Mouse (Mus musculus) small intestine, adult 2 months (tissue): Measurements from ENCODE around the gene Cdt1. TPM values are rescaled to one million over a fixed set of nuclear protein-coding genes. Genes with fewer than 3 reads are reported as not detected.

ENCODE experiments used
- H3K27ac ChIP-seq: fragments of 200-500 bp; 2 replicates; pipeline ENCODE4 v1.5.1; 2012; ENCODE audit warnings: low read depth, low read length, control low read depth, inconsistent platforms; ENCODE audit not compliant: insufficient read depth
- H3K27me3 ChIP-seq: fragments of 200-500 bp; 2 replicates; pipeline ENCODE4 v1.6.1; 2012; ENCODE audit warnings: mild to moderate bottlenecking, moderate library complexity, low read length, inconsistent platforms; ENCODE audit not compliant: control insufficient read depth, insufficient read depth
- H3K36me3 ChIP-seq: fragments of 200-500 bp; 2 replicates; pipeline ENCODE4 v1.6.1; 2012; ENCODE audit warnings: mild to moderate bottlenecking, low read length, control low read depth, inconsistent platforms; ENCODE audit not compliant: control insufficient read depth, insufficient read depth
- H3K4me1 ChIP-seq: fragments of 200-500 bp; 2 replicates; pipeline ENCODE4 v1.6.1; 2012; ENCODE audit warnings: low read length, inconsistent platforms, mixed read lengths; ENCODE audit not compliant: control insufficient read depth, insufficient read depth, insufficient read length
- H3K4me3 ChIP-seq: fragments of 200-500 bp; 2 replicates; pipeline ENCODE4 v1.5.1; 2012; ENCODE audit warnings: low read depth, mild to moderate bottlenecking, control low read depth, inconsistent platforms, low read length, moderate library complexity
- CTCF ChIP-seq: fragments of 200-500 bp; IDR thresholded peaks from 2 replicates; pipeline ENCODE4 v1.5.1; 2012; ENCODE audit warnings: low read depth, mild to moderate bottlenecking, control low read depth, inconsistent platforms, low read length, moderate library complexity, mixed read lengths; ENCODE audit not compliant: insufficient replicate concordance, insufficient read length; ENCODE audit errors: extremely low read depth
- POLR2A ChIP-seq: fragments of 200-500 bp; IDR thresholded peaks from 2 replicates; pipeline ENCODE4 v1.6.1; 2012; ENCODE audit warnings: low read depth, mild to moderate bottlenecking, control low read depth, inconsistent platforms, low read length, moderate library complexity
- WGBS: fragments of 180-500 bp; shearing (Covaris S2); methylation state at CpG from one replicate; pipeline ENCODE4 v1.1.7; 2018; 5-methylcytosine and 5-hydroxymethylcytosine counted together
- polyA plus RNA-seq: library from polyadenylated mRNA; depleted of rRNA; stranded (reverse); fragments of >200 nt; gene quantifications from 2 replicates; pipeline ENCODE4 v1.2.3, GENCODE M21; 2012

The Cdt1 gene
- polyA plus RNA-seq, 1 experiment: 64.8 TPM

DNA sequence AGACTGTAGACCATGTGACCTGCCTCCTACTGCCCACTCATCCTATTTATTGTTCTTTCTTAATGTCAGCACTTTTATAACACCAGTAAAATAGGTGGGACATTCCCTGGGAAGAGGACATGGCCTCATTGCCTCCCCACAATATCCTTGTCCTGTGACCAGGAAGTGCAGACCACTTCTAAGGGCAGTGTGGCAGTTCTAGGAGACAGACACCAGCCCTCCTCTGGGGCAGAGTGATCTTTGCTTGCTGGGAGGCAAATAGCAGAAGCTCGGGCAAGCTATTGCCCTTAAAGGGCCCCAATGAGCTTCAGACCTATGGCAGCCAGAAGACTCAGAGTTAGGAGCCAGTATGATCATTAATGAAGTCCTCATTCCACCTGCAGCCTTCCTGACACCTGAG is 36.8 kb downstream of the Cdt1 start:
- no peaks in the 10 kb centered on the region for H3K27me3 ChIP-seq
- peaks cover 4% of the 10 kb centered on the region; the same call in 1 of the 2 replicates for H3K36me3 ChIP-seq
- no peaks in the 10 kb centered on the region for H3K4me1 ChIP-seq
- no peak overlapping the region; the same call in 1 of the 2 replicates for H3K27ac ChIP-seq
- TF ChIP-seq POLR2A (no peak), CTCF (no peak)
- 59% methylated on average over 1 of the region's 1 CpGs for WGBS
- no peak overlapping the region for H3K4me3 ChIP-seq

DNA sequence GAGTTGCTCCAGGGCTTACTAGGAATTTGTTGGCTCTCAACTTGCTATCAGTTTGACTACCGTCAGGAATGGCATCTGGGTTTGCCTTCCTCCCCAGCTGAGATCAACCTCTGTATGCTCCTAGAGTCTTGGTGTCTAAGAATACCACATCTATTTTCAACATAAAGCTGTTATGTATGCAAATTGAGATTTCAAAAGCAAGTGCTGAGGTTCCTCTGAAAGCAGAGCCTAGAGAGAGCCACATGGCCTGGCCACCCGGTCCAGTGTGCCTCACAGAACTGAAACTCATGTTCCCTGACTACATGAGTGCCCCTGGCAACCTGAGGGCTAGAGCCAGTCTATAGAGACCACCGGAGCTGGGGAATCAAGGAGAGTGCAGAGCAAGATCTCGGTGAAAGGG is 37.6 kb downstream of the Cdt1 start:
- H3K4me1 ChIP-seq: no peaks in the 10 kb centered on the region
- no peak overlapping the region for H3K4me3 ChIP-seq
- no peak overlapping the region for H3K27ac ChIP-seq
- no peak for TF ChIP-seq CTCF
- H3K36me3 ChIP-seq: peaks cover 4% of the 10 kb centered on the region; the same call in 1 of the 2 replicates
- no peaks in the 10 kb centered on the region for H3K27me3 ChIP-seq
- 86% methylated on average over 4 of the region's 4 CpGs for WGBS

DNA sequence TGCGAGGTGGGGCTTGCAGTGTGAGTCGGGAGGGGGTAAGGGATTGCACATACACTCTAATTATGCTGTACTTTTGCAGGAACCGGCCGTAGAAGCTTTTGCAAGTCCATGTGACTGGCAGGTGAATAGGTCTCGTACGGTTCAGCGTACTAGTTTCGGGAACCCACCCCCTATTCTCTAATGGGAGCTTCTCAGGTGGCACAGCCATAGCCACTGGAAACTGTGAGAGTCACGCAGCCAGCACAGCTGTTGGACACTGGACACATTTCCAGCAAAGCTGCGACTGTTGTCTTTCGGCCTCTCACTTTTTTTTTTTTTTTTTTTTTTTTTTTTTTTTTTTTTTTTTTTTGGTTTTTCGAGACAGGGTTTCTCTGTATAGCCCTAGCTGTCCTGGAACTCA is 39.0 kb downstream of the Cdt1 start:
- 88% methylated on average over 11 of the region's 12 CpGs for WGBS
- Histone ChIP-seq H3K27ac (no peak overlapping the region), H3K4me3 (no peak overlapping the region), H3K4me1 (no peaks in the 10 kb centered on the region), H3K27me3 (no peaks in the 10 kb centered on the region), H3K36me3 (no peaks in the 10 kb centered on the region)
- TF ChIP-seq POLR2A (no peak), CTCF (no peak)

DNA sequence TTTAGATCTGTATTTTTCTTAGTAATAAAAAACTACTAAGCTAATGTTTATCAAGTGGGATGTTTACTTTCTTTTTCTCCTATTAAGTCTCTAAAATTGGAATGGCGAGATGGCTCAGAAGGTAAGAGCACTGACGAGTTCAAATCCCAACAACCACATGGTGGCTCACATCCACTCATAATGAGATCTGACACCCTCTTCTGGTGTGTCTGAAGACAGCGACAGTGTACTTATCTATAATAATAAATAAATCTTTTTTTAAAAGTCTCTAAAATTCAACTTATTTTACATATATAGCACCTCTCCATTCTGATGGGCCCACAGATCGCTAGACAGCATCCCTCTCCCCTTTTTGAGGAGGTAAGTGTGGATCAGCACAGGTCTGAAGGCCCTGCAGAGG is 42.4 kb downstream of the Cdt1 start:
- 54% methylated on average over 4 of the region's 4 CpGs for WGBS
- peaks cover 11% of the 10 kb centered on the region; the same call in 1 of the 2 replicates for H3K4me1 ChIP-seq
- H3K27ac ChIP-seq: no peak overlapping the region
- H3K27me3 ChIP-seq: no peaks in the 10 kb centered on the region
- no peak for TF ChIP-seq POLR2A
- no peak for TF ChIP-seq CTCF
- H3K36me3 ChIP-seq: peaks cover 2% of the 10 kb centered on the region
- no peak overlapping the region for H3K4me3 ChIP-seq

DNA sequence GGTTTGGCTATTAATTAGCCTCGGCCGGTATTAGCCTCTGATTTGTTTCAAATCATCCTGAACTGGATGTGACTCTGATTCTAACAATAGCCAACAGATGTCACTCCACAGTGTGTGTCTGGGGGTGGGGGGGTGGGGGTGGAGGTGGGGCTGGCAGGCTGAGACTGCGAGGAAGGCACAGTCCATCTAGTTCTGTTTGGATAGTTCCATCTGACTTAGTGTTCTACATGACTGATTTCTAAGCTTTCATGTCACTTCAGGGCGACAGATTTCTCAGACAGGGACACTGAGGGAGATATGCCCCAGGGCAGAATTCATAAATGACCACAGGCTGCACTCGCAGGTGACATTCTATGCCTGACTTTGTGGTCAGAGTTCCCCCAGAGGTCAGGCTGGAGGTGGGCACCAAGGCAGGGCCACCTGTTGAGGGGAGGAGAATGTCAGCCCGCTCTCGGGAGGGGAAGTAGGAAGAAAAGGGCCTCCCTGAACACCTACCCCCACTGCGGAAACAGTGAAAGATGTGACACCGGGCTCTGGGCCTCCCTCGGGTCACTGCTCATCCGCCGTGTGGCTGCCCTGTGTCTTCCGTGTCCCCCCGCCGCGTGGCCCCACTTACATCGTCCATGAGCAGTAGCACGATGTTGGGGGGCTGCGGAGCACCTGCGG is 42.9 kb downstream of the Cdt1 start:
- 3% methylated on average over 20 of the region's 20 CpGs for WGBS
- Histone ChIP-seq H3K27ac (peak overlapping the region; percentile 78), H3K36me3 (peaks cover 2% of the 10 kb centered on the region), H3K4me3 (peak overlapping the region; percentile 80), H3K4me1 (peaks cover 11% of the 10 kb centered on the region; the same call in 1 of the 2 replicates), H3K27me3 (no peaks in the 10 kb centered on the region)
- TF ChIP-seq CTCF (no peak), POLR2A (no peak)

GRCm38 (mm10) chr8:122611295-122612133 is 43.7 kb downstream of the Cdt1 start, which contains the start of the genes Galns and Trappc2l:
Gene Galns (minus strand): TSS chr8:122611463.
Gene Trappc2l (plus strand): TSS chr8:122611640.
- no peaks in the 10 kb centered on the region for H3K27me3 ChIP-seq
- H3K4me3 ChIP-seq: peak within 1 kb of the TSS; percentile 82
- under 1% methylated on average over 57 of the region's 57 CpGs for WGBS
- peaks cover 11% of the 10 kb centered on the region; the same call in 1 of the 2 replicates for H3K4me1 ChIP-seq
- TF ChIP-seq POLR2A: peak; percentile 78
- peak; percentile 14; the same call in 1 of the 2 replicates for TF ChIP-seq CTCF
- H3K27ac ChIP-seq: peak within 1 kb of the TSS; percentile 78
- H3K36me3 ChIP-seq: peaks cover 2% of the 10 kb centered on the region

DNA sequence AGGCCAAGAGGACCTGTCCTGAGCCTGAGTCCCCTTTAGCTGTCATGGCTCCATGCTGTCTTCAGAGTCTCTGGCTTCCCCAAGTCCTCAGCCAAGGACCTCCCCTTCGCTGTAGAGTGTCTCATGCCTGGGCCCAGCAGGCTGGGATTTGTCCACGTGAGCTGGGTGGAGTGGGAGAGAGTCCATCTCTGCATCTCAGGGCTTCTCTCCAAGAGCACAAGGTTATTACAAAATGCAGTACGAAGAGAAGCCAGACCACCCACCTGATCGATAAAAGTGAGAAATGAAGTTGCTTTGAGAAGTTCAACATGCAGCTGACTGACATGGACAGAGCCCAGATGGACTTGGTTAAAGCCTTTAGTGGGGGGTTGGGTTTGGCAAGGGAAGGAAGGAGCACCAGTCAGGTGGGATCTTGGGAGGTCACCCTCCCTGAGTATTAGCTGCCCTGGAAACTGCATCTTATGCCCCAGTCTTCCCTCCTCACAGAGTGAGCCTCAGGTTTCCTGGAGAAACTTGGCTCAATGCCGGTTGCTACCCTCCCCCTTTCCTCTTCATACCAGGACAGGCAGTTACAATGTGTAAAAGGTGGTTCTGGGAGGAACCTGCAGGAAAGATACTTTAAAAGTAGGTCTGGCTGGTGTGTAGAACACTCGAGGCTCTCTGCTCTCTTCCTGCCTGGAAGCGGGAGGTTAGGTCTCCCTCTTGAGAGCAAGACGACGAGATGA is 48.5 kb downstream of the Cdt1 start:
- TF ChIP-seq CTCF (no peak), POLR2A (no peak)
- Histone ChIP-seq H3K4me3 (no peak overlapping the region), H3K4me1 (peaks cover 11% of the 10 kb centered on the region; the same call in 1 of the 2 replicates), H3K27ac (no peak overlapping the region), H3K27me3 (no peaks in the 10 kb centered on the region), H3K36me3 (peaks cover 2% of the 10 kb centered on the region)
- WGBS: 71% methylated on average over 9 of the region's 9 CpGs
